Mouse (Mus musculus): ENCODE measurements around the gene Gfy.

GRCm38 (mm10) chr7:45182199-45182601 lies 2.8 kb upstream of the Gfy start:
- TF ChIP-seq POLR2A (IDR thresholded peaks at IDR 0.05; ENCODE audit: low read depth, low read length) (no peak), CTCF (IDR thresholded peaks at IDR 0.05; ENCODE audit: extremely low read depth, insufficient read depth, insufficient read length, insufficient replicate concordance) (no peak)

Data from spleen, adult 2 months (tissue).